Mouse (Mus musculus) testis, adult 2 months (tissue): ENCODE results near the gene Olfr223.

Source experiments
- CTCF ChIP-seq: fragments of 200-500 bp; IDR thresholded peaks from 2 replicates; pipeline ENCODE4 v1.5.1; 2012; ENCODE audit warnings: low read depth, mild to moderate bottlenecking, inconsistent platforms, low read length, moderate library complexity; ENCODE audit not compliant: control insufficient read depth, insufficient read depth, insufficient replicate concordance
- POLR2A ChIP-seq: fragments of 200-500 bp; IDR thresholded peaks from 2 replicates; pipeline ENCODE4 v1.6.1; 2012; ENCODE audit warnings: low read depth, mild to moderate bottlenecking, inconsistent platforms, low read length, moderate library complexity; ENCODE audit not compliant: control insufficient read depth

DNA sequence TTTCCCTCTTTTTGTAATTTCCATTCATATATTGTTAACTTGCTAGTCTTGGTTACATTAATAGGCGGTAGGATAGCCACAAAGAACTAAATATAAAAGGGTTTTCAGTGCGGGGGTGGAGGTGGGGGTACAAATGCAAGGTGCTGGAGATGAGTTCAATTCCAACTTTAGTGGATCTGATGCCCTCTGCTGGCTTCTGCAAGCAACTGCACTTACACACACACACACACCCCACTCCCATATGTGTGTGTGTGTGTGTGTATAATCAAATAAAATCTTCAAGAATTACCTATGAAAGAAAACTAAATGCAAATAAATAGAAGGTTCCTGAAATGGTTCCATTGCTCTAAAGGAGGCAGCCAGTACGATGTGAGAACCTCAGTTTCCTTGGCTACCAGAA lies 23.8 kb downstream of the Olfr223 start:
- TF ChIP-seq CTCF (peak; percentile 17; the same call in 1 of the 2 replicates), POLR2A (no peak)
